Mouse (Mus musculus) brain, embryonic 14.5 days (tissue): ENCODE results near the gene Cdk5rap2.

Experiments used
- CTCF ChIP-seq: fragments of 200-500 bp; IDR thresholded peaks from 2 replicates; pipeline ENCODE4 v1.5.1; 2012; ENCODE audit warnings: inconsistent platforms, mild to moderate bottlenecking, moderate library complexity, borderline replicate concordance; ENCODE audit not compliant: insufficient read depth, insufficient read length; ENCODE audit errors: extremely low read depth
- POLR2A ChIP-seq: fragments of 200-500 bp; IDR thresholded peaks from 2 replicates; pipeline ENCODE4 v1.6.1; 2012; ENCODE audit warnings: mild to moderate bottlenecking, inconsistent platforms, borderline replicate concordance; ENCODE audit not compliant: poor library complexity, insufficient read depth, insufficient read length, severe bottlenecking; ENCODE audit errors: extremely low read depth

DNA sequence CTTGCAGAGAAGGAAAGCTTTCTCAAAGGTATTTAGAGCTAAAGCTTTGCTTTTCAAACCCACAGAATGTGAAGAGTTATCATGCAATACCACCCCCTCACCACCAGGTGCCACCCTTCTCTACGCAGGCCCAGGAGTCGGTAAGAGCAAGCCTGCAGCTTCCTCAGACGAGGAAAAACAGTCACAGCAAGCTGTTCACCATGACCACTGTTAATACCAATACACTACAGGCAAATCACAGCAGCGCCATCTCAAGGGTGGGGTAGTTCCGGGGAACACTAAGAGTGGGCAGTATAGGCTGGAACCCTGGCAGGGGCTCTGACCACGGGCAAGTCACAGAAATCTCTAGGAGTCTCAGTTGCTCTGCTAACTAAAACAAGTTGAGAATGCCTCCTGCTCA lies 145.0 kb downstream of the Cdk5rap2 start:
- no peak for TF ChIP-seq POLR2A
- peak; percentile 74 for TF ChIP-seq CTCF
